Mouse (Mus musculus) embryonic facial prominence, embryonic 12.5 days (tissue): Measurements from ENCODE around the gene Psmd1. TPM values are rescaled to one million over a fixed set of nuclear protein-coding genes. Genes with fewer than 3 reads are reported as not detected.
A peak's percentile ranks its signal among the peaks of the same experiment; 100 is the strongest.

Experiments
- ATAC-seq: fragments of 200-750 bp; cut with Nextera tagmentation; 2 replicates; pipeline ENCODE4 v1.8.0; 2017; ENCODE audit not compliant: insufficient number of reproducible peaks, insufficient read depth, low FRiP score, low TSS enrichment
- H3K27ac ChIP-seq: fragments of 300-500 bp; sonication (generic); 2 replicates; pipeline ENCODE4 v1.5.1; 2016; ENCODE audit warnings: mild to moderate bottlenecking
- H3K27me3 ChIP-seq: fragments of 300-500 bp; sonication (generic); 2 replicates; pipeline ENCODE4 v1.6.1; 2016; ENCODE audit warnings: mild to moderate bottlenecking, moderate library complexity
- H3K36me3 ChIP-seq: fragments of 300-500 bp; sonication (generic); 2 replicates; pipeline ENCODE4 v1.6.1; 2016; ENCODE audit warnings: mild to moderate bottlenecking
- H3K4me1 ChIP-seq: fragments of 300-500 bp; sonication (generic); 2 replicates; pipeline ENCODE4 v1.6.1; 2016
- H3K4me2 ChIP-seq: fragments of 300-500 bp; sonication (generic); replicated peaks from 2 replicates; pipeline ENCODE4 v1.6.1; 2016; ENCODE audit warnings: mild to moderate bottlenecking, moderate library complexity
- H3K4me3 ChIP-seq: fragments of 300-500 bp; sonication (generic); 2 replicates; pipeline ENCODE4 v1.5.1; 2016; ENCODE audit warnings: mild to moderate bottlenecking
- H3K9ac ChIP-seq: fragments of 300-500 bp; sonication (generic); 2 replicates; pipeline ENCODE4 v1.6.1; 2016; ENCODE audit warnings: mild to moderate bottlenecking, moderate library complexity
- H3K9me3 ChIP-seq: fragments of 300-500 bp; sonication (generic); 2 replicates; pipeline ENCODE4 v1.6.1; 2016; ENCODE audit warnings: mild to moderate bottlenecking, moderate library complexity
- WGBS: fragments of 180-500 bp; shearing (Covaris S2); methylation state at CpG from one replicate; pipeline ENCODE4 v1.1.7; 2016; 5-methylcytosine and 5-hydroxymethylcytosine counted together
- polyA plus RNA-seq: library from polyadenylated mRNA; unstranded; fragments of >200 nt; fragmentation: Nextera tagmentation; extraction: Ambion mirVana; gene quantifications from 2 replicates; pipeline ENCODE4 v1.2.1, GENCODE M21; 2016

The Psmd1 gene
- polyA plus RNA-seq, 1 experiment from 2014 or later: 193 TPM

GRCm38 (mm10) chr1:86045848-86046805 lies 18.1 kb upstream of the Psmd1 start, which contains the start of gene 2810459M11Rik:
Gene 2810459M11Rik, plus strand, starts transcription at chr1:86045863.
- WGBS: under 1% methylated on average over 109 of the region's 110 CpGs
- Histone ChIP-seq H3K4me2 (peak within 1 kb of the TSS; percentile 98), H3K36me3 (no peaks in the 10 kb centered on the region), H3K4me1 (peaks cover 4% of the 10 kb centered on the region; the same call in 1 of the 2 replicates), H3K27ac (no peak within 1 kb of the TSS), H3K27me3 (peaks cover 61% of the 10 kb centered on the region), H3K4me3 (peak within 1 kb of the TSS; percentile 57), H3K9ac (peak within 1 kb of the TSS; percentile 53), H3K9me3 (peaks cover 9% of the 10 kb centered on the region; the same call in 1 of the 2 replicates)
- ATAC-seq: peak; percentile 68

- H3K36me3 ChIP-seq: no peaks in the 10 kb centered on the region
- ATAC-seq: no peak
- 5% methylated on average over 24 of the region's 24 CpGs for WGBS
- peaks cover 4% of the 10 kb centered on the region; the same call in 1 of the 2 replicates for H3K4me1 ChIP-seq
- H3K4me3 ChIP-seq: peak overlapping the region; percentile 57
- H3K27me3 ChIP-seq: peaks cover 61% of the 10 kb centered on the region
- peak overlapping the region; percentile 98 for H3K4me2 ChIP-seq
- H3K9ac ChIP-seq: no peak overlapping the region
- no peak overlapping the region for H3K27ac ChIP-seq
- peaks cover 2% of the 10 kb centered on the region; the same call in 1 of the 2 replicates for H3K9me3 ChIP-seq
Measured at GRCm38 (mm10) chr1:86046833-86047563, 17.2 kb upstream of the Psmd1 start.

GRCm38 (mm10) chr1:86048231-86048630 lies 16.0 kb upstream of the Psmd1 start:
- peaks cover 4% of the 10 kb centered on the region; the same call in 1 of the 2 replicates for H3K4me1 ChIP-seq
- no peaks in the 10 kb centered on the region for H3K9me3 ChIP-seq
- H3K36me3 ChIP-seq: no peaks in the 10 kb centered on the region
- no peak overlapping the region for H3K4me3 ChIP-seq
- H3K9ac ChIP-seq: no peak overlapping the region
- peaks cover 58% of the 10 kb centered on the region for H3K27me3 ChIP-seq
- no peak overlapping the region for H3K27ac ChIP-seq
- no peak for ATAC-seq
- WGBS: 77% methylated on average over 4 of the region's 4 CpGs
- no peak overlapping the region for H3K4me2 ChIP-seq

- no peak for ATAC-seq
- Histone ChIP-seq H3K4me1 (peaks cover 4% of the 10 kb centered on the region; the same call in 1 of the 2 replicates), H3K36me3 (no peaks in the 10 kb centered on the region), H3K27ac (no peak overlapping the region), H3K9me3 (no peaks in the 10 kb centered on the region), H3K27me3 (peaks cover 52% of the 10 kb centered on the region), H3K4me3 (no peak overlapping the region), H3K9ac (no peak overlapping the region), H3K4me2 (no peak overlapping the region)
- 77% methylated on average over 3 of the region's 3 CpGs for WGBS
Measured at GRCm38 (mm10) chr1:86048744-86049143, 15.4 kb upstream of the Psmd1 start.

GRCm38 (mm10) chr1:86053198-86053921 lies 10.8 kb upstream of the Psmd1 start:
- 83% methylated on average over 12 of the region's 12 CpGs for WGBS
- peaks cover 8% of the 10 kb centered on the region; the same call in 1 of the 2 replicates for H3K27me3 ChIP-seq
- no peaks in the 10 kb centered on the region for H3K9me3 ChIP-seq
- H3K4me3 ChIP-seq: no peak overlapping the region
- ATAC-seq: no peak
- H3K27ac ChIP-seq: no peak overlapping the region
- no peaks in the 10 kb centered on the region for H3K4me1 ChIP-seq
- no peak overlapping the region for H3K9ac ChIP-seq
- no peak overlapping the region for H3K4me2 ChIP-seq
- H3K36me3 ChIP-seq: no peaks in the 10 kb centered on the region

GRCm38 (mm10) chr1:86054943-86055342 lies 9.2 kb upstream of the Psmd1 start:
- H3K4me2 ChIP-seq: no peak overlapping the region
- no peaks in the 10 kb centered on the region for H3K27me3 ChIP-seq
- no peak overlapping the region for H3K27ac ChIP-seq
- H3K4me1 ChIP-seq: no peaks in the 10 kb centered on the region
- no peaks in the 10 kb centered on the region for H3K36me3 ChIP-seq
- ATAC-seq: no peak
- no peak overlapping the region for H3K4me3 ChIP-seq
- H3K9ac ChIP-seq: no peak overlapping the region
- 49% methylated on average over 3 of the region's 3 CpGs for WGBS
- H3K9me3 ChIP-seq: no peaks in the 10 kb centered on the region

GRCm38 (mm10) chr1:86056284-86056683 lies 7.9 kb upstream of the Psmd1 start:
- H3K9me3 ChIP-seq: no peaks in the 10 kb centered on the region
- 91% methylated on average over 4 of the region's 4 CpGs for WGBS
- H3K36me3 ChIP-seq: no peaks in the 10 kb centered on the region
- no peak overlapping the region for H3K4me3 ChIP-seq
- no peaks in the 10 kb centered on the region for H3K27me3 ChIP-seq
- ATAC-seq: no peak
- H3K4me2 ChIP-seq: no peak overlapping the region
- no peak overlapping the region for H3K27ac ChIP-seq
- no peaks in the 10 kb centered on the region for H3K4me1 ChIP-seq
- H3K9ac ChIP-seq: no peak overlapping the region

- no peaks in the 10 kb centered on the region for H3K9me3 ChIP-seq
- H3K4me3 ChIP-seq: peak overlapping the region; percentile 35
- no peak overlapping the region; the same call in 1 of the 2 replicates for H3K9ac ChIP-seq
- H3K4me1 ChIP-seq: no peaks in the 10 kb centered on the region
- H3K27ac ChIP-seq: no peak overlapping the region
- peak; percentile 80 for ATAC-seq
- WGBS: 11% methylated on average over 21 of the region's 21 CpGs
- H3K36me3 ChIP-seq: no peaks in the 10 kb centered on the region
- H3K4me2 ChIP-seq: peak overlapping the region; percentile 49
- no peaks in the 10 kb centered on the region for H3K27me3 ChIP-seq
Measured at GRCm38 (mm10) chr1:86058856-86059769, 5.1 kb upstream of the Psmd1 start.

- Histone ChIP-seq H3K9me3 (no peaks in the 10 kb centered on the region), H3K4me3 (no peak overlapping the region), H3K4me2 (no peak overlapping the region), H3K36me3 (no peaks in the 10 kb centered on the region), H3K9ac (no peak overlapping the region), H3K27me3 (no peaks in the 10 kb centered on the region), H3K4me1 (peaks cover 12% of the 10 kb centered on the region), H3K27ac (no peak overlapping the region)
- 81% methylated on average over 6 of the region's 6 CpGs for WGBS
- no peak for ATAC-seq
Measured at GRCm38 (mm10) chr1:86062523-86062922, 1.7 kb upstream of the Psmd1 start.

- no peak overlapping the region for H3K4me3 ChIP-seq
- H3K9me3 ChIP-seq: no peaks in the 10 kb centered on the region
- H3K36me3 ChIP-seq: peaks cover 71% of the 10 kb centered on the region
- no peaks in the 10 kb centered on the region for H3K27me3 ChIP-seq
- no peak overlapping the region for H3K27ac ChIP-seq
- no peak overlapping the region for H3K4me2 ChIP-seq
- no peaks in the 10 kb centered on the region for H3K4me1 ChIP-seq
- ATAC-seq: no peak
- H3K9ac ChIP-seq: no peak overlapping the region
- 92% methylated on average over 2 of the region's 2 CpGs for WGBS
Measured at GRCm38 (mm10) chr1:86076565-86076964, 12.4 kb downstream of the Psmd1 start.
